Comparison of ENCODE assay signal across 26 mouse cellular contexts in genomic region chr14:121168716-121169115, GRCm38 (mm10).
"Had no signal": no experiment of that assay in that cellular context is flagged by ENCODE, and none has a peak within 500 bp of the region (broad histone marks: within the 10 kb centered on the region; RNA-seq: fewer than 3 reads in every experiment).

No protein-coding gene starts in this region.

- H3K36me3 ChIP-seq: liver, embryonic 12.5 days; liver, embryonic 15.5 days; lung, embryonic 15.5 days; midbrain, embryonic 10.5 days; midbrain, embryonic 13.5 days; neural tube, embryonic 13.5 days had no signal

- H3K4me1 ChIP-seq: liver, embryonic 12.5 days; liver, embryonic 15.5 days had no signal

- H3K27ac ChIP-seq: kidney, postnatal 0 days; liver, embryonic 12.5 days; liver, embryonic 15.5 days; lung, embryonic 15.5 days; midbrain, embryonic 10.5 days; midbrain, embryonic 13.5 days; neural tube, embryonic 13.5 days; stomach, postnatal 0 days had no signal

- DNase-seq: kidney, adult 18-20 months; kidney, adult 9 months; kidney, postnatal 25 days; liver; lung, adult 18-20 months; lung, postnatal 10 days; lung, postnatal 36 days; retina, postnatal 1 day; right cerebral cortex, postnatal 14 days; right cerebral cortex, postnatal 4 days; thymus, adult 2 months; thymus, postnatal 14 days had no signal

- ATAC-seq: inflammation-experienced regulatory T-cells, adult 6 months; intestine, embryonic 16.5 days; liver, embryonic 12.5 days; midbrain, embryonic 13.5 days; midbrain, embryonic 16.5 days had no signal

- H3K4me2 ChIP-seq: limb, embryonic 13.5 days; liver, embryonic 12.5 days; liver, embryonic 15.5 days; lung, embryonic 15.5 days; midbrain, embryonic 13.5 days; neural tube, embryonic 13.5 days had no signal

- H3K27me3 ChIP-seq: limb, embryonic 13.5 days; liver, embryonic 12.5 days; liver, embryonic 15.5 days; lung, embryonic 15.5 days; megakaryocyte, embryonic 14.5 days; midbrain, embryonic 13.5 days; neural tube, embryonic 13.5 days had no signal

- H3K4me3 ChIP-seq: limb, embryonic 13.5 days; liver, embryonic 12.5 days; liver, embryonic 15.5 days; lung, embryonic 15.5 days; megakaryocyte, embryonic 14.5 days; midbrain, embryonic 10.5 days; midbrain, embryonic 13.5 days; myocyte; neural tube, embryonic 13.5 days had no signal

- H3K9ac ChIP-seq: limb, embryonic 13.5 days; liver, embryonic 12.5 days; liver, embryonic 15.5 days; lung, embryonic 15.5 days; midbrain, embryonic 13.5 days; neural tube, embryonic 13.5 days had no signal

- H3K9me3 ChIP-seq: limb, embryonic 13.5 days; liver, embryonic 12.5 days; liver, embryonic 15.5 days; lung, embryonic 15.5 days; midbrain, embryonic 10.5 days; midbrain, embryonic 13.5 days; neural tube, embryonic 13.5 days had no signal
